Mouse (Mus musculus) limb, embryonic 13.5 days (tissue): ENCODE results near the gene Gm28035. TPM values are rescaled to one million over a fixed set of nuclear protein-coding genes. Genes with fewer than 3 reads are reported as not detected.

Experiments
- ATAC-seq: fragments of 200-750 bp; cut with Nextera tagmentation; 2 replicates; pipeline ENCODE4 v1.8.0; 2017; ENCODE audit warnings: low read depth, moderate number of reproducible peaks, moderate TSS enrichment; ENCODE audit not compliant: low FRiP score
- H3K27ac ChIP-seq: fragments of 300-500 bp; sonication (generic); 2 replicates; pipeline ENCODE4 v1.5.1; 2015; ENCODE audit warnings: inconsistent platforms, mild to moderate bottlenecking, moderate library complexity
- H3K27me3 ChIP-seq: fragments of 300-500 bp; sonication (generic); 2 replicates; pipeline ENCODE4 v1.6.1; 2015; ENCODE audit warnings: mild to moderate bottlenecking, inconsistent platforms
- H3K36me3 ChIP-seq: fragments of 300-500 bp; sonication (generic); 2 replicates; pipeline ENCODE4 v1.6.1; 2015; ENCODE audit warnings: inconsistent platforms, mild to moderate bottlenecking, moderate library complexity
- H3K4me1 ChIP-seq: fragments of 300-500 bp; sonication (generic); 2 replicates; pipeline ENCODE4 v1.6.1; 2015; ENCODE audit warnings: inconsistent platforms
- H3K4me2 ChIP-seq: fragments of 300-500 bp; sonication (generic); replicated peaks from 2 replicates; pipeline ENCODE4 v1.6.1; 2015; ENCODE audit warnings: inconsistent platforms, mild to moderate bottlenecking, moderate library complexity
- H3K4me3 ChIP-seq: fragments of 300-500 bp; sonication (generic); 2 replicates; pipeline ENCODE4 v1.5.1; 2015; ENCODE audit warnings: moderate library complexity, mild to moderate bottlenecking, inconsistent platforms
- H3K9ac ChIP-seq: fragments of 300-500 bp; sonication (generic); 2 replicates; pipeline ENCODE4 v1.6.1; 2015; ENCODE audit warnings: mild to moderate bottlenecking, inconsistent platforms
- H3K9me3 ChIP-seq: fragments of 300-500 bp; sonication (generic); 2 replicates; pipeline ENCODE4 v1.6.1; 2016; ENCODE audit warnings: inconsistent platforms
- WGBS: fragments of 180-500 bp; shearing (Covaris S2); methylation state at CpG from one replicate; pipeline ENCODE4 v1.1.7; 2015; 5-methylcytosine and 5-hydroxymethylcytosine counted together
- polyA plus RNA-seq: library from polyadenylated mRNA; unstranded; fragments of >200 nt; fragmentation: Nextera tagmentation; extraction: Ambion mirVana; gene quantifications from 2 replicates; pipeline ENCODE4 v1.2.1, GENCODE M21; 2015

The Gm28035 gene
- polyA plus RNA-seq, 1 experiment from 2014 or later, result 0.22 TPM

GRCm38 (mm10) chr2:30265767-30266253 is 25.4 kb downstream of the Gm28035 start, which contains the start of gene Phyhd1:
TSS of gene Phyhd1 (plus strand) at chr2:30266203.
- Histone ChIP-seq H3K9me3 (no peaks in the 10 kb centered on the region), H3K4me2 (peak within 1 kb of the TSS; percentile 39), H3K27me3 (no peaks in the 10 kb centered on the region), H3K4me1 (peaks cover 45% of the 10 kb centered on the region), H3K9ac (peak within 1 kb of the TSS; percentile 4), H3K36me3 (peaks cover 43% of the 10 kb centered on the region), H3K27ac (peak within 1 kb of the TSS; percentile 86), H3K4me3 (no peak within 1 kb of the TSS)
- no peak for ATAC-seq
- WGBS, result 38% methylated on average over 4 of the region's 5 CpGs

DNA sequence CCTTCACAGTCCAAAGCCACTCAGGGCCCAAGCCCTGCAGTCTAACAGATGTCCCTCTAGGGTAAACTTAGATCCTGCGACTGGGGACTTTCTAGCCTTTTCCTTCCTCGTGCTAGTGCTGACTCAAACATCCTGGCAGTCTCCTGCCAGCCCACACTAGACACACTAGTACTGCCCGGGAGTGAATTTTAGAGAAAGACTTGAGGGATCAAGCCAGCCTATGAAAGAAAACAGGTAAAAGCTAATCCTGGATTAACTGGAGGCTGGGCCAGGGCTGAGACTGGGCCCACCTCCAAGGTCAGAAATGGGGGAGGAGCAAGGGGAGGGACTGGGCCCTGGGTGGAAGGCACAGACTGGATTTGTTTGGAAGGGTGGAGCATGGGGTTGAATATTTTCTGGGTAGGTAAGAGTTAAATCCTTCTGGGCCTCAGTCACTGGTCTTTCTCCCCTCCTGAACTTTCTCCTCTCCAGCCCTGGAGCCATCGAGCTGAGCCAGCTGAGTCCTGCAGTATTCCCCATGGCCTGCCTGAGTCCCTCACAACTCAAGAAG is 26.1 kb downstream of the Gm28035 start:
- 13% methylated on average over 4 of the region's 4 CpGs for WGBS
- H3K27me3 ChIP-seq, result no peaks in the 10 kb centered on the region
- H3K36me3 ChIP-seq, result peaks cover 36% of the 10 kb centered on the region
- peak overlapping the region; percentile 4; the same call in 1 of the 2 replicates for H3K9ac ChIP-seq
- H3K27ac ChIP-seq, result peak overlapping the region; percentile 86
- H3K4me1 ChIP-seq, result peaks cover 45% of the 10 kb centered on the region
- H3K9me3 ChIP-seq, result no peaks in the 10 kb centered on the region
- ATAC-seq, result peak; percentile 46; the same call in 1 of the 2 replicates
- H3K4me2 ChIP-seq, result peak overlapping the region; percentile 39
- H3K4me3 ChIP-seq, result no peak overlapping the region

- 98% methylated on average over 2 of the region's 2 CpGs for WGBS
- Histone ChIP-seq H3K9ac (no peak overlapping the region), H3K4me2 (no peak overlapping the region), H3K4me3 (no peak overlapping the region), H3K36me3 (peaks cover 26% of the 10 kb centered on the region), H3K9me3 (no peaks in the 10 kb centered on the region), H3K4me1 (peaks cover 45% of the 10 kb centered on the region), H3K27ac (no peak overlapping the region), H3K27me3 (no peaks in the 10 kb centered on the region)
- ATAC-seq, result no peak
Measured at GRCm38 (mm10) chr2:30267466-30267865, 27.1 kb downstream of the Gm28035 start.

DNA sequence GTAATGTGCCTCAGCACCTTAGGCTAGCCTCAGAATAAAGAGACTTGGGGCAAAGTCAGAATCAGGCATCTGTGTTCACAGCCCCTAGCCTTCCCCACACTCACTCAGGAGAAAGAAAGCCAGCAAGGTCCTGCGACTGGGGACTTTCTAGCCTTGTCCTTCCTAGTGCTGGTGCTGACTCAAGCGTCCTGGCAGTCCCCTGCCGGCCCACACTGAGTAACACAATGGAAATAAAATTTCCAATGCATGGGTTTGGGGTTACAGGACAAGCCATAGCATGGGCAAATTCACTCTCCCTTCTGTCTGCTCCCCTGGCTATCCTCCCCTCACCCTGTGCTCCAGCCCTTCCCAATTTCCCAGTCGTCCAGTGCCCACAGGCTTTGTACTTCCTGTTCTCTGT is 28.0 kb downstream of the Gm28035 start:
- Histone ChIP-seq H3K4me3 (no peak overlapping the region), H3K27ac (no peak overlapping the region), H3K4me1 (peaks cover 42% of the 10 kb centered on the region), H3K4me2 (no peak overlapping the region), H3K27me3 (no peaks in the 10 kb centered on the region), H3K9me3 (no peaks in the 10 kb centered on the region), H3K9ac (no peak overlapping the region), H3K36me3 (peaks cover 18% of the 10 kb centered on the region)
- no peak for ATAC-seq
- 52% methylated on average over 4 of the region's 4 CpGs for WGBS

- H3K9me3 ChIP-seq, result no peaks in the 10 kb centered on the region
- no peak for ATAC-seq
- H3K27me3 ChIP-seq, result no peaks in the 10 kb centered on the region
- 82% methylated on average over 17 of the region's 17 CpGs for WGBS
- peaks cover 8% of the 10 kb centered on the region for H3K36me3 ChIP-seq
- H3K4me3 ChIP-seq, result no peak overlapping the region
- H3K4me2 ChIP-seq, result no peak overlapping the region
- peaks cover 36% of the 10 kb centered on the region for H3K4me1 ChIP-seq
- H3K9ac ChIP-seq, result peak overlapping the region; percentile 43; the same call in 1 of the 2 replicates
- H3K27ac ChIP-seq, result peak overlapping the region; percentile 62; the same call in 1 of the 2 replicates
Measured at GRCm38 (mm10) chr2:30269241-30269990, 29.0 kb downstream of the Gm28035 start.

GRCm38 (mm10) chr2:30270134-30270533 is 29.8 kb downstream of the Gm28035 start:
- no peaks in the 10 kb centered on the region for H3K27me3 ChIP-seq
- peaks cover 28% of the 10 kb centered on the region for H3K4me1 ChIP-seq
- H3K9ac ChIP-seq, result no peak overlapping the region; the same call in 1 of the 2 replicates
- H3K4me2 ChIP-seq, result no peak overlapping the region
- H3K36me3 ChIP-seq, result peaks cover under 1% of the 10 kb centered on the region
- 57% methylated on average over 1 of the region's 1 CpGs for WGBS
- ATAC-seq, result peak; percentile 86
- H3K27ac ChIP-seq, result peak overlapping the region; percentile 62; the same call in 1 of the 2 replicates
- H3K9me3 ChIP-seq, result no peaks in the 10 kb centered on the region
- no peak overlapping the region for H3K4me3 ChIP-seq

DNA sequence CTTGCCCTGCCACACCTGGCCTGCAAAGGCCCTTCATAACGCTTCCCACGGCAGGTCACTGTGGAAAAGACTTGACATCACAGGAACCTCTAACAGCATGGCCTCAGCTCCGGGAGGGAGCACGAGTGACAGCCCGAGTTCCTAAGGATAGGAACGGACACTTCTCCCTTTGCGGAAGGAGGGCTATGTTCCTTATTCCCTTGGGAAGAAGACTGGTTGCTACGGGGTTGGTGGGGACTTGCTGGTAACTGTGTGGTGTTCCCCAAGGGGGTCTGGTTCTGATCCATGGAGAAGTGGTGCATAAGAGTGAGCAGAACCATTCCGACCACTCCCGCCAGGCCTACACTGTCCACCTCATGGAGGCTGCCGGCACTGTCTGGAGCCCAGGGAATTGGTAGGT is 40.4 kb downstream of the Gm28035 start, which contains the start of gene Gm28038:
Gene Gm28038, plus strand, starts transcription at position 301 of the 400 bp plus-strand sequence.
- no peak within 1 kb of the TSS for H3K4me2 ChIP-seq
- no peaks in the 10 kb centered on the region for H3K9me3 ChIP-seq
- H3K27me3 ChIP-seq, result no peaks in the 10 kb centered on the region
- H3K36me3 ChIP-seq, result peaks cover 14% of the 10 kb centered on the region; the same call in 1 of the 2 replicates
- 87% methylated on average over 11 of the region's 11 CpGs for WGBS
- H3K4me1 ChIP-seq, result peaks cover 8% of the 10 kb centered on the region
- ATAC-seq, result no peak
- no peak within 1 kb of the TSS for H3K4me3 ChIP-seq
- H3K27ac ChIP-seq, result no peak within 1 kb of the TSS
- H3K9ac ChIP-seq, result no peak within 1 kb of the TSS

DNA sequence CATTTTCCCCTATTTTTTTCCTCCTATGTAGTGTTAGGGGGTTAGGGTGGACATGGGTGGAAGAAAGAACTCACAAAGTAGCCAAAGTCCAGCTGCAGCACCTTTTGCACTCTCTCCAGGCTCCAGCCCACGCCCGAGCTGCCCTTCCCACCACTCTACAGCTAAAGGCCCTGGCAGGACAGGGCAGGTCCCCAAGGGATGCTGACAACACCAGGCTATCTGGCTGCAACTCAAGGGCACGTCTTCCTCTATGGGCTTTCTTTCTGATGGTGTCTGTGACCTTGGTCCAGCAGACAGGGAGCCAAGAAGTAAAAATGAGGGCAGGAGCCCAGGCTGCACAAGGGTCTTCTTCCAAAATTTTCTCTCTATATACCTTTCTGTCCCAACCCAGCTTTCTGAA is 41.3 kb downstream of the Gm28035 start:
- Histone ChIP-seq H3K27ac (no peak overlapping the region), H3K4me2 (no peak overlapping the region), H3K4me1 (peaks cover 8% of the 10 kb centered on the region), H3K36me3 (peaks cover 14% of the 10 kb centered on the region; the same call in 1 of the 2 replicates), H3K9ac (no peak overlapping the region), H3K4me3 (no peak overlapping the region), H3K27me3 (no peaks in the 10 kb centered on the region), H3K9me3 (no peaks in the 10 kb centered on the region)
- ATAC-seq, result no peak
- 69% methylated on average over 3 of the region's 3 CpGs for WGBS

DNA sequence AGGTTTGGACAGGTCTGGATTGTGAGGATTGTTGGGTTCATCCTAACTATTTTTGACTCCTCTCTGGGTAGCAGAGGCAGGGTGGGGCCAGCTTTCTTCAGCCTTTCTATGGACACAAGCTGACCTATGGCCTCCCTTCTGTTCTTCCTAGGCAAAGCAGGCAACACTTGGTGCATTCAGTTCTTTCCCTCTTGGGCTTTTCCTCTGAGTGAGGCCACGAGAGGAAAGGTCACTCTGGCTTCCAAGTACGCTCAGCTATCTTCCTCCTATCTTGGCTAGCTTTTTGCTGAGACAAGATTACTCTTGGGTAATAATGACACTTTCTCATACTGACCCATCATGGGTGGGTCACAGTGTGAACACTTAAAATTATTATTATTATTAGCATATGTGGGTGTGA is 42.8 kb downstream of the Gm28035 start:
- H3K27ac ChIP-seq, result no peak overlapping the region
- ATAC-seq, result no peak
- H3K9ac ChIP-seq, result no peak overlapping the region
- H3K4me2 ChIP-seq, result no peak overlapping the region
- no peaks in the 10 kb centered on the region for H3K9me3 ChIP-seq
- no peaks in the 10 kb centered on the region for H3K27me3 ChIP-seq
- WGBS, result 88% methylated on average over 2 of the region's 2 CpGs
- peaks cover 14% of the 10 kb centered on the region; the same call in 1 of the 2 replicates for H3K36me3 ChIP-seq
- peaks cover 20% of the 10 kb centered on the region for H3K4me1 ChIP-seq
- H3K4me3 ChIP-seq, result no peak overlapping the region

DNA sequence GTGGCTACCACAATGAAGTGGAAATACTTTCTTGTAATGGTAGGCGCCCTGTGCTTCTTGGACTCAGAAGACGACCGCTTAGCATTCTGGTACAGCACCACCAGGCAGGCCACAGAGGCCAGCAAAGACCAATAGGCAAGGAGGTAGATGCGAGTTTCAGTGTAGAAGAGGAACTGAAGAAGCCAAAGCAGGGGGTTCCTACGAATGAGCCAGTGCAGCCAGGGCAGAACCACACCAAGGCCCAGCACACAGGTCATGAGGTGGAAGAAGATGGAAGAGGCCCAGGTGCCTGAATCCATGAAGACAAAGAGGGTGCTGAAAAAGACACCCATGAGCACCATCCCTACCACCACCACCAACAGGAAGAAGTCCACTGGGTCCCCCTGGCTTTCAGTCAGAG is 44.6 kb downstream of the Gm28035 start:
- H3K9me3 ChIP-seq, result no peaks in the 10 kb centered on the region
- peak overlapping the region; percentile 78 for H3K4me2 ChIP-seq
- peak overlapping the region; percentile 95; the same call in 1 of the 2 replicates for H3K9ac ChIP-seq
- H3K4me1 ChIP-seq, result peaks cover 20% of the 10 kb centered on the region
- no peak overlapping the region for H3K27ac ChIP-seq
- peaks cover 14% of the 10 kb centered on the region; the same call in 1 of the 2 replicates for H3K36me3 ChIP-seq
- no peak for ATAC-seq
- whole genome bisulfite sequencing, result 94% methylated on average over 5 of the region's 5 CpGs
- H3K4me3 ChIP-seq, result peak overlapping the region; percentile 85
- no peaks in the 10 kb centered on the region for H3K27me3 ChIP-seq

DNA sequence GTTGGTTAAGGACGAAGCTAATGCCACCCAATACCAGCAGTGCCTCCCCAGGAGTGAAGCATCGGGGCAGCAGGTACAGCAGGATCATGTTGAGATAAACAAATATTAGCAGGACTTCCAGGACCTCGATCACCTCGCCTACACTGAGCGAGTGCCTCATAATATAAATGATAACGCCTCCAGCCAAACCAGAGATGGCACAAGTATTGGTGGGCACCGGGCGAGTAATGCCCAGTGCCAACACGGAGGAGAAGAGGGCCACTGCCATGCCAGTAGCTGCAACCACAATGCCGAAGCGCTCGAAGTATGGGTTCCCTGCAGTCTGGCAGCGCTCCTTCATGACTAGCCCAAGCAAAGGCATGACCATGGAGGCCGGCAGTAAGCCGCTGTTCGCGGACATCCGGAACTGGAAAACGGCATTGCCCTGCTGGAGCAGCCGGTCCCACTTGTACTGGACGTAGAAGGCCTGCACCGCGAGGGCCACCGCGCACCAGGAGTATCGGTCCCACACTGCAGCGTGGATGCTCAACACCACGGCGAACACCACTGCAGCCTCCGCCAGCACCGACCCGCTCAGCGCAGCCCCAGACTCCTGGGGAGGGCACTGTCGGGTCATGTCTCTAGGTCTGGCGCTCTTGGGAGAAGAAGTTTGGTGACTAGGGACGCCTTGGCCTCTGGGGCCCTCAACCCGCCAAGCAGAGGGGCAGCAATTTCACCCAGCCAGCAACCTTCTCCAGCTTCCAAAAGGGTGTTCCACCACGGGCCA is 45.2 kb downstream of the Gm28035 start:
- Histone ChIP-seq H3K27me3 (no peaks in the 10 kb centered on the region), H3K36me3 (peaks cover 16% of the 10 kb centered on the region; the same call in 1 of the 2 replicates), H3K4me1 (peaks cover 20% of the 10 kb centered on the region), H3K4me2 (peak overlapping the region; percentile 78), H3K27ac (no peak overlapping the region), H3K4me3 (peak overlapping the region; percentile 85), H3K9ac (peak overlapping the region; percentile 95), H3K9me3 (no peaks in the 10 kb centered on the region)
- WGBS, result 13% methylated on average over 38 of the region's 38 CpGs
- ATAC-seq, result peak; percentile 52
